Mouse (Mus musculus) liver, embryonic 14.5 days (tissue): ENCODE measurements around the gene Lrrc15. TPM values are rescaled to one million over a fixed set of nuclear protein-coding genes. Genes with fewer than 3 reads are reported as not detected.

Experiments
- ATAC-seq: fragments of 200-750 bp; cut with Nextera tagmentation; 2 replicates; pipeline ENCODE4 v1.8.0; 2017; ENCODE audit warnings: moderate number of reproducible peaks, mild to moderate bottlenecking, moderate library complexity; ENCODE audit not compliant: insufficient read depth
- DNase-seq, 3 experiments: peaks; one replicate each; pipeline ENCODE4 v3.0.0-alpha.2; 2012 to 2013; ENCODE audit warnings: low read depth in 3 of 3, low spot score in 3 of 3
- H3K27ac ChIP-seq: fragments of 300-500 bp; sonication (generic); 2 replicates; pipeline ENCODE4 v1.5.1; 2014; ENCODE audit warnings: moderate library complexity, mild to moderate bottlenecking, control low read depth, inconsistent platforms
- H3K27me3 ChIP-seq: fragments of 300-500 bp; sonication (generic); 2 replicates; pipeline ENCODE4 v1.6.1; 2014; ENCODE audit warnings: mild to moderate bottlenecking, low read length, moderate library complexity; ENCODE audit not compliant: control insufficient read depth, insufficient read depth
- H3K36me3 ChIP-seq: fragments of 300-500 bp; sonication (generic); replicated peaks from 2 replicates; pipeline ENCODE4 v1.6.1; 2014; ENCODE audit warnings: low read depth; ENCODE audit not compliant: control insufficient read depth, insufficient read depth
- H3K4me1 ChIP-seq, 2 experiments: fragments of 200-500 bp in 1 of 2; fragments of 300-500 bp in 1 of 2; sonication (generic) in 1 of 2; replicated peaks; 2 replicates each; pipeline ENCODE4 v1.6.1; 2012 to 2014; ENCODE audit warnings: antibody characterized with exemption in 1 of 2, inconsistent platforms in 1 of 2, low read length in 1 of 2; ENCODE audit not compliant: control insufficient read depth in 2 of 2, insufficient read depth in 2 of 2
- H3K4me2 ChIP-seq: fragments of 300-500 bp; sonication (generic); 2 replicates; pipeline ENCODE4 v1.6.1; 2014; ENCODE audit warnings: low read depth, mild to moderate bottlenecking, control low read depth, moderate library complexity
- H3K4me3 ChIP-seq, 2 experiments: fragments of 200-500 bp in 1 of 2; fragments of 300-500 bp in 1 of 2; sonication (generic) in 1 of 2; 2 replicates each; pipeline ENCODE4 v1.5.1; 2012 to 2014; ENCODE audit warnings: low read depth in 2 of 2, low read length in 2 of 2, mild to moderate bottlenecking in 2 of 2, control low read depth in 1 of 2, inconsistent platforms in 1 of 2, moderate library complexity in 1 of 2; ENCODE audit not compliant: insufficient read depth in 1 of 2
- H3K9ac ChIP-seq: fragments of 300-500 bp; sonication (generic); replicated peaks from 2 replicates; pipeline ENCODE4 v1.6.1; 2014; ENCODE audit warnings: mild to moderate bottlenecking, control low read depth, moderate library complexity
- H3K9me3 ChIP-seq: fragments of 300-500 bp; sonication (generic); 2 replicates; pipeline ENCODE4 v1.6.1; 2016; ENCODE audit warnings: low read length, mixed read lengths; ENCODE audit not compliant: control insufficient read depth
- CTCF ChIP-seq: IDR thresholded peaks from 2 replicates; pipeline ENCODE4 v1.5.1; 2016; ENCODE audit warnings: antibody characterized with exemption, low read depth, control low read depth
- EP300 ChIP-seq: IDR thresholded peaks from 2 replicates; pipeline ENCODE4 v1.6.1; 2016; ENCODE audit warnings: antibody characterized with exemption, low read depth
- WGBS: fragments of 180-500 bp; shearing (Covaris S2); extraction: QIAGEN DNeasy Blood & Tissue Kit; methylation state at CpG from one replicate; pipeline ENCODE4 v1.1.7; 2014; ENCODE audit not compliant: insufficient replicate concordance; 5-methylcytosine and 5-hydroxymethylcytosine counted together
- polyA plus RNA-seq, 2 experiments: library from polyadenylated mRNA; depleted of rRNA in 1 of 2; stranded (reverse) in 1 of 2; unstranded in 1 of 2; fragments of >200 nt; fragmentation: Nextera tagmentation in 1 of 2; extraction: Ambion mirVana in 1 of 2; gene quantifications; 2 replicates each; pipeline versions ENCODE4 v1.2.1 to v1.2.3; 2012 to 2014

Gene Lrrc15
- polyA plus RNA-seq, 2 experiments, result 0.01 TPM

- Histone ChIP-seq H3K9ac (no peak overlapping the region), H3K4me3 (no peak overlapping the region), H3K9me3 (no peaks in the 10 kb centered on the region), H3K4me1 (peaks cover 0 to 4% of the 10 kb centered on the region in 2 experiments; a peak in 1 of 4 replicates), H3K27ac (no peak overlapping the region), H3K36me3 (no peaks in the 10 kb centered on the region), H3K27me3 (no peaks in the 10 kb centered on the region), H3K4me2 (no peak overlapping the region)
- DNase-seq (no peak), ATAC-seq (no peak)
- 60% methylated on average over 12 of the region's 12 CpGs for WGBS
- no peak for TF ChIP-seq EP300
Measured at GRCm38 (mm10) chr16:30244037-30244700, 38.9 kb downstream of the Lrrc15 start.

DNA sequence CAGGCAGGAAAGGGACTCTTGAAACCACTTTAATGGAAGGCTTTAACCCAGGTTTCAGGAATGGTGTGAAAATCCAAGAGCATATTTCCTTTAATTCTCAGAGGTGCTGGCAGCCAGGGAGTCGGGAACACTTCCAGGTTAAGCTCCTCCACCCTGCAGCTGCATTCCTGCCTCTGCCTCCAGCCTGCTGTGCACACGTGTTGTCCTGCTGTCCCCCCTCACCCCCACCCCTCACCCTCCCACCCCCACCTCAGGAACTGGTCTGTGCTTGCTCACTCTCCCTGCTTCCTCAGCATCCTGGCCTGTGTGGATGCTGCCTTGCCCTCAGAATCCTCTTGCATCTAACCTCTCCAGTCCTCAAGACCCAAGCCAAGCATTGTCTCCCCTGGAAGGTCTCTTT lies 41.4 kb downstream of the Lrrc15 start:
- no peaks in the 10 kb centered on the region for H3K36me3 ChIP-seq
- H3K27me3 ChIP-seq, result no peaks in the 10 kb centered on the region
- H3K4me2 ChIP-seq, result no peak overlapping the region
- H3K27ac ChIP-seq, result no peak overlapping the region
- H3K4me3 ChIP-seq, result no peak overlapping the region
- DNase-seq (no peak), ATAC-seq (no peak)
- no peaks in the 10 kb centered on the region for H3K9me3 ChIP-seq
- TF ChIP-seq EP300 (no peak), CTCF (no peak)
- H3K9ac ChIP-seq, result no peak overlapping the region
- peaks cover 0 to 4% of the 10 kb centered on the region in 2 experiments; a peak in 1 of 4 replicates for H3K4me1 ChIP-seq
- WGBS, result 22% methylated on average over 2 of the region's 2 CpGs

- no peak overlapping the region for H3K4me3 ChIP-seq
- no peak overlapping the region for H3K9ac ChIP-seq
- H3K36me3 ChIP-seq, result no peaks in the 10 kb centered on the region
- peaks cover 0 to 4% of the 10 kb centered on the region in 2 experiments; a peak in 1 of 4 replicates for H3K4me1 ChIP-seq
- H3K27ac ChIP-seq, result no peak overlapping the region
- no peak for TF ChIP-seq EP300
- no peak for TF ChIP-seq CTCF
- DNase-seq (peak; percentile 17 to 24 (median 22)), ATAC-seq (peak; percentile 74)
- H3K27me3 ChIP-seq, result peaks cover 3% of the 10 kb centered on the region
- no peak overlapping the region for H3K4me2 ChIP-seq
- 46% methylated on average over 6 of the region's 6 CpGs for WGBS
- H3K9me3 ChIP-seq, result no peaks in the 10 kb centered on the region
Measured at GRCm38 (mm10) chr16:30238791-30239190, 44.3 kb downstream of the Lrrc15 start.

DNA sequence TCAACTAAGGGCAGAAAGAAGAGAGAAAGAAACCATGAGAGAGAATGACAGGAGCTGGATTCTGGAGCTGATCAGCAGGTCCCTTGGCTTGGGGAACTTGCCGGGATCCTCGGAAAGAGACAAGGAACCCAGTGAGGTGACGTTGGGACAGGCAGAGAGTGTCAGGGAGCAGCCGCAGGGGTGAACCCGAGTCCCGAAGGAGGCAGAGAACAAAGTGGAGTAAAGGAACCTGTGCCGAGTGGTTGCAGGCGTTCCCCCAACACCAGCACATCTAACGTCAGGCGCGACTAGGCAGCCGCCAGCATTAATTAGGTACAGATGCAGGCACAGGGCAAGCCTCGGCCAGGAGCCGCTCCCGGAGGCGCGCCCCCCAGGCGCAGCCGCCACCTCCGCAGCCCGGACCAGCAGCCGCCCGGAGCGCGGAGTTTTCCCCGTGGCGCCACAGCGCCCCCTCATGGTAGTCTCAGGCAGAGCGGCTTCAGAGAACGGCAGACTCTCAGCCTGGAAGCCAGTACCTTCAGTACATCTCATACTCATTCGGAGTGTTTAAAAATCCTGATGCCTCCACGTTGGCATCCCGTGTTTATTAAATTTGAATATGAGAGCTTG lies 46.9 kb downstream of the Lrrc15 start:
- no peaks in the 10 kb centered on the region for H3K9me3 ChIP-seq
- peaks cover 0 to 1% of the 10 kb centered on the region in 2 experiments; a peak in 1 of 4 replicates for H3K4me1 ChIP-seq
- TF ChIP-seq CTCF (peak; percentile 83), EP300 (no peak)
- H3K27ac ChIP-seq, result no peak overlapping the region
- no peaks in the 10 kb centered on the region for H3K36me3 ChIP-seq
- DNase-seq (peak; percentile 22 to 29 (median 22)), ATAC-seq (no peak)
- 3% methylated on average over 32 of the region's 33 CpGs for WGBS
- H3K4me3 ChIP-seq, result peak overlapping the region; percentile 24 to 42; a peak in 3 of 4 replicates
- H3K4me2 ChIP-seq, result peak overlapping the region; percentile 52
- no peak overlapping the region for H3K9ac ChIP-seq
- H3K27me3 ChIP-seq, result peaks cover 3% of the 10 kb centered on the region

DNA sequence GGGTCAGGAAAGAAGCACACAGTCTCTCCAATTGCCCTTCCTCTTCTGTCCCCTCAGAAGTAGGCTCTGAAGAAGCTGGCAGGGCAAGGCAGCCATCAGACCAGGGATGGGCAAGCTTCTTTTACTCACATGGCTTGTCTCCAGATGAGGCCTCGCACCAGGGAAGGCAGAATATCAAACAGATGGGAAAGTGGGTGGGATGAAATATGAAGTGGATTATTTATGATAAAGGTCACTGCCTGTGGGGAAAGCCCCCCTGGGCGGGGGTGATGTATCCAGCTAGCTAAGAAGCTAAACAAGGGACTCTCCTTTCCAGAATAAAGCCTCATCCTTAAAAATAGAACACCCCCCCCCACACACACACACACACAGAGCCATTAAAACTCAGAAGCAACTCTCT lies 47.5 kb downstream of the Lrrc15 start:
- 48% methylated on average over 2 of the region's 2 CpGs for WGBS
- no peak overlapping the region for H3K27ac ChIP-seq
- TF ChIP-seq CTCF, result no peak
- TF ChIP-seq EP300, result no peak
- peak overlapping the region; percentile 52; the same call in 1 of the 2 replicates for H3K4me2 ChIP-seq
- H3K27me3 ChIP-seq, result peaks cover 3% of the 10 kb centered on the region
- H3K9me3 ChIP-seq, result no peaks in the 10 kb centered on the region
- H3K4me3 ChIP-seq, result no peak overlapping the region
- ATAC-seq (no peak), DNase-seq (no peak)
- peaks cover 0 to 1% of the 10 kb centered on the region in 2 experiments; a peak in 1 of 4 replicates for H3K4me1 ChIP-seq
- H3K9ac ChIP-seq, result no peak overlapping the region
- H3K36me3 ChIP-seq, result no peaks in the 10 kb centered on the region
